Mouse (Mus musculus) embryonic fibroblast, embryonic 13.5 days (primary cell): ENCODE results near the gene Hgd. TPM values are rescaled to one million over a fixed set of nuclear protein-coding genes. Genes with fewer than 3 reads are reported as not detected.

ENCODE experiments used
- H3K27ac ChIP-seq: 2 replicates; pipeline ENCODE4 v1.5.1; 2012; ENCODE audit warnings: low read length, control low read depth, inconsistent platforms; ENCODE audit not compliant: insufficient read depth
- H3K4me1 ChIP-seq: 2 replicates; pipeline ENCODE4 v1.6.1; 2011; ENCODE audit warnings: low read length; ENCODE audit not compliant: control insufficient read depth, insufficient read depth
- H3K4me3 ChIP-seq: 2 replicates; pipeline ENCODE4 v1.5.1; 2011; ENCODE audit warnings: mild to moderate bottlenecking, control low read depth, low read length; ENCODE audit not compliant: insufficient read depth
- CTCF ChIP-seq: IDR thresholded peaks from 2 replicates; pipeline ENCODE4 v1.5.1; 2011; ENCODE audit warnings: mild to moderate bottlenecking, control low read depth, low read length, moderate library complexity, borderline replicate concordance; ENCODE audit not compliant: insufficient read depth
- POLR2A ChIP-seq: IDR thresholded peaks from 2 replicates; pipeline ENCODE4 v1.6.1; 2011; ENCODE audit warnings: low read depth, mild to moderate bottlenecking, control low read depth, low read length, moderate library complexity
- polyA plus RNA-seq: library from polyadenylated mRNA; stranded (reverse); fragments of >200 nt; gene quantifications from 2 replicates; pipeline ENCODE4 v1.2.4, GENCODE M21; 2011; ENCODE audit warnings: low read depth; ENCODE audit not compliant: missing spikeins, insufficient read length

The Hgd gene
- polyA plus RNA-seq, 1 experiment = not detected

DNA sequence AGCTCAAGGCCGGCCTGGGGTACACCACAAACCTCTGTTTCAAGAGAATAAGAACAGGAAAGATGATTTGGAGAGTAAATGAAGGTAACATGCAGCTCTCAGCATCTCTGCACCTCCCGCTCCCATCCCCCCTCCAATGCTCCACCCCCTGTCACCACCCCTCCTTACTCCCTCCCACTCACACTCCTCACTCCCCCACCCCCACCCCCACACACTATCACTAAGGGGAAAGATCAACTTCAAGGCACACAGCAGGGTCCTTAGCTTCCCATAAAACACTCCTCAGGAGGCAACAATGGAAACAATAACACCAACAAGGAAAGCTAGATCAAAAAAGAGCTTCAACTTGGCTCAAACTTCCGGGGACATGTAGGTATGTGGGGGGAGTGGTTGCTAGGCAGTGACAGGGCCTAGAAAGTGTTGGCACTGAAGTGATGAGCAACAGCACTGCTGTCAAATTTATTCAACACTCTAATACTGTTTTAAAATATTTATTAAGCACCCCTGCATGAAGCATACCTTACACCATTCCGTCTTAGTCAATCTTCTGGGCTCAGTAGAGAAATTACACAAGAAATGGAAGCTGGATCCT is 75.9 kb downstream of the Hgd start:
- Histone ChIP-seq H3K4me3 (no peak overlapping the region), H3K4me1 (no peaks in the 10 kb centered on the region; the same call in 1 of the 2 replicates), H3K27ac (no peak overlapping the region)
- TF ChIP-seq POLR2A = no peak
- no peak for TF ChIP-seq CTCF

DNA sequence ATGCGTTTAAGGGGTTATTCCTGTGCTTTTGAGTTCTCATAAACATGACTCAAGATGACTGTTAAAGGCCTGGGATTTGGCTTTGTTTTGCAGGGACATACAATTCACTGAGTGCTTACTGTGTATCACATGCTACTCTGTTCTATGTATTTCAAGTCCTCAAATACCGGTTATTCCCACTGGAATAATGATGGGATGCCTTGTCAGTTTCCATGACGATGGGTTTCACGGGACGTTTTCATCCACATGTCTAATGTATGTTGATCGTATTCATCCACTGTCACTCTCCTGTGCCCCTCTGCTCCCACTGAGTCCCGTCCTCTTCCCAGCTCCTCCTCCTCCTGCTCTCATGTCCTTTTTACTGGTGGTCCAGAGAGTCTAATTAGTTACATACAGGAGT is 76.8 kb downstream of the Hgd start:
- H3K27ac ChIP-seq = no peak overlapping the region
- TF ChIP-seq CTCF (no peak), POLR2A (no peak)
- H3K4me3 ChIP-seq = no peak overlapping the region
- H3K4me1 ChIP-seq = no peaks in the 10 kb centered on the region; the same call in 1 of the 2 replicates

DNA sequence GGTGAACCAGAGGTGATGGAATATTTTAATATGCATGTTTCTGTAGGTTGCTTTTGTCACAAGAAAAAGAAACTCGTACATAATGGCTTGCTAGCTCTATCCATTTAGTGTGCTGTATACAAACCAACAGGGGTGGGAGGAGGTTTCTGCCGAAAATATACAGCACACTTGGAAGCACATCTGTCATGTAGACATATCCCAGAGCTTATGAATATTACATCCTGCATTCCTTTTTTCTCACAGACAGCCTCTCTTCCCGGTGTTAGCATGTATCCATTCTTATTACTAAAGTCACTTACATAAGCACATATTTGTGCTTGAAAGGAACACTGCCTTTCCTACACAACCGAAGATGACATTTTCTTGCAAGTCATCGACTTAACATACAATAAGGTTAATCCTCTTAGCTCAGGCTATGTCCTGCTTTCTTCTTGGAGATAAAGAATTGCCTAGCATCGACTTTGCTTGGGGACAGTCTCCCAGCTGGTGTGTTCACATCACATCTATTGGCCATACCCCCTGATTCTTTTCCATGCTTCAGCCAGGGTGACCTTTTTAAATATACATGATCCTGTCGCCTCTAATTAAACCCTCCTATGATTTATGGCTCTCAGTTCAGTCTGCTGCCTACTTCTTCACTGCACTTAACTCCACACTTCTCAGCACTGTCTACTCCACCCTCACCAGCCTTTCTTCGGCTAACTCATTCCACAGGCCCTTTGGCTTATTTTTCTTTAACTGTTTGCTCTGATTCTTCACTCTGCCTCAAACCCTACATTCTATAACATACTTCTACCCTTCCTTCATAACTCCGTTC is 83.9 kb downstream of the Hgd start:
- Histone ChIP-seq H3K4me1 (no peaks in the 10 kb centered on the region), H3K4me3 (no peak overlapping the region), H3K27ac (no peak overlapping the region)
- TF ChIP-seq POLR2A (no peak), CTCF (no peak)

DNA sequence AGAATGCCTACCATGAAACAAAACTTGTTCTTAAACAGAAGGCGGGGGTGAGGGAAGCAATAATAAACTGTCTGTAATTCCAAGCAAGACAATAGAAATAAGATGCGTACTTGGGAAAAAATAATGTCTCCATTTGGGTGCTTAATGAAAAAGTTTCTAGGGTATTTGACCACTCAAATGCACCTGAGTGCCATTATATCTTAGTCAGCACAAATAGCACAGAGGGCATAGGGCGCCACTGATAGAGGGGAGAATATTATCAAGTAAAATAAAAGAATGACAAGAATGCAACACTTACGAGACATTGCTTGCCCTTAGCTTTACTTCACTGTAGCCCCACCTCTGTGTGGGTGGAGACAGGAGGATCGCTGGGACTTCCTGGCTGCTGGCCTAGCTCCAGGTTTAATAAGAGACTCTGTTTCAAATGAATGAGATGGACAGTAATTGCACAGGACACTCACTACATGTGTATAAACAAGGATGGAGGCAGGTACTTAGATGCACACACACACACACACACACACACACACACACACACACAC is 85.5 kb downstream of the Hgd start:
- Histone ChIP-seq H3K4me3 (no peak overlapping the region), H3K27ac (no peak overlapping the region), H3K4me1 (no peaks in the 10 kb centered on the region)
- TF ChIP-seq CTCF (no peak), POLR2A (no peak)

DNA sequence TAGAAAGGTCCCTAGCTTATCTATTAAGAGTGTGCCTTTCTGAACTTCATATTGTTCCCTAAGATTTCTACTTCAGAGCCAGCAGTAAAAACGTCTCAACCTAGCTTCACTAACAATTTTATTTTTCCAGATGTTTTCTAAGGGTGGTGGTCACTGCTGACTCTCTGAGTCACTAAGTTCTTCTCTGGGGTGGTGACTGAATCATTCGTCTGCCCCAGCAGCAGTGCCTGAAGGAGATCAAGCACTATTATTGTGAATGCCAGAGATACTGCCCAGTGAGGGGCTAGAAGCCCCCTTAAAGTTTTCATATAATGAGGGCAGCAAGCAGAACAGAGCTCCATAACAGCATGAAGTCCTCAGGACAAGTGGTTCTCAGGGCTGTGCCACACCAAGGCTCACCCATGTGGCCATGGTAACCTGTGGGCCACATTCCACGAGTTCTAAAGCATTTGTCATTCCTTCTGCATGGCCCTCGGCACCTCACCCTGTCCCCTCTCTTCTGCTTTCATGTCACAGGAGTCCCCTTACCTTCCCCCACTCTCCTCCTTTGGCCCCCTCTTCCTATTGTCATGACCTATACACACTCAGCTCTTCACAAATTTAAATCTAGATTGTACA is 90.8 kb downstream of the Hgd start:
- peaks cover 4% of the 10 kb centered on the region for H3K4me1 ChIP-seq
- no peak for TF ChIP-seq POLR2A
- TF ChIP-seq CTCF = no peak
- no peak overlapping the region for H3K4me3 ChIP-seq
- peak overlapping the region; percentile 29; the same call in 1 of the 2 replicates for H3K27ac ChIP-seq

DNA sequence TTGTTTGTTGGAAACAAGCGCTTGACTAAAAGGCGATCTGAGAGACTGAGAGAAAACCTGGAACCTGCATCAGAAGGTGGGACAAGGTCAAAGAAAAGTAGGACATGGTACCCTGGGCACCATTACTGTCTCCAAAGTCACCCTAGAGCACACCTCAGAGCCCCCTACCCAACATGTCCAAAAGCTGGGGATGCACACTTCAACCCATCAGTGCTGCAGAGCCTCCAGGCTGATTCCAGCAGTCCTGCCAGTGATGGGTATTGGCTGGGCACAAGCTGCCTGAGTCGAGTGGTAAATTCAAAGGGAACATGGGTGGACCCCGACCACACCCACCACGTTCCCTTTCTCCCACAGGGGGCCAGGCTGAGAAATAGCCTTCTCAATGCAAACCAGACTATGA is 95.4 kb downstream of the Hgd start:
- Histone ChIP-seq H3K27ac (no peak overlapping the region), H3K4me1 (peaks cover 9% of the 10 kb centered on the region), H3K4me3 (no peak overlapping the region)
- TF ChIP-seq CTCF (no peak), POLR2A (no peak)

DNA sequence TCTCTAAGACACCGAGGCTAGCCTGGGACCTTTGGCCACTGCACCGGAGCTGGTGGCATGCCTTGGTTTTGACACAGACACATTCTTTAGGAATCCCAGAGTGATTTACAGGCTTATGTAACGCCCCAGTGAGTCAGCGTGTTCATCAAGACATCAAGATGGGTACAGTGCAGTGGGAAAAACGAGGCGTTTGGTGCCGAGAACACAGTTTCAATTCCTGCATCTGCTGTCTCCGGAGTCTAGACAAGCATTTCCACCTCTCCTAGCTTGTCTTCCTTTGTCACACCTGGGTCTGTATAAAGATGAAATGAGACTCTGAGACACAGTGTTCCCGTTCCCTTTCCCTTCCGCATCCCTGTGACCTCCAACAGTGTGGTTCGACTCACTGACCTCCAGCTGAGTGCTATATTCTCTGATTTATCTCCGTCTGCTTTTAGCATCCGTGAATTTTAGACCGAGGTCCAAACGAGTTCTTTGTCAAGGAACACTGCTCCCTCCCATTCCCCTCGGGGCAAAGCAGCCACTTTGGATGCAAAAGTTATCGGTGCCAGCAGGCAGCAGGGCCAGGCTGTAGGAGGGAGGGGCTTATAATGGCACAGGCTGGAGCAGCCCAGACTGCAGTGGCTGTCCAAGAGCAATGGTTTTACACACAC is 96.2 kb downstream of the Hgd start:
- H3K4me1 ChIP-seq = peaks cover 5% of the 10 kb centered on the region; the same call in 1 of the 2 replicates
- no peak for TF ChIP-seq POLR2A
- no peak for TF ChIP-seq CTCF
- H3K27ac ChIP-seq = no peak overlapping the region
- no peak overlapping the region for H3K4me3 ChIP-seq

- Histone ChIP-seq H3K4me3 (no peak overlapping the region), H3K27ac (no peak overlapping the region), H3K4me1 (peaks cover 5% of the 10 kb centered on the region; the same call in 1 of the 2 replicates)
- TF ChIP-seq POLR2A = no peak
- TF ChIP-seq CTCF = no peak
Measured at GRCm38 (mm10) chr16:37676677-37677072, 96.7 kb downstream of the Hgd start.

DNA sequence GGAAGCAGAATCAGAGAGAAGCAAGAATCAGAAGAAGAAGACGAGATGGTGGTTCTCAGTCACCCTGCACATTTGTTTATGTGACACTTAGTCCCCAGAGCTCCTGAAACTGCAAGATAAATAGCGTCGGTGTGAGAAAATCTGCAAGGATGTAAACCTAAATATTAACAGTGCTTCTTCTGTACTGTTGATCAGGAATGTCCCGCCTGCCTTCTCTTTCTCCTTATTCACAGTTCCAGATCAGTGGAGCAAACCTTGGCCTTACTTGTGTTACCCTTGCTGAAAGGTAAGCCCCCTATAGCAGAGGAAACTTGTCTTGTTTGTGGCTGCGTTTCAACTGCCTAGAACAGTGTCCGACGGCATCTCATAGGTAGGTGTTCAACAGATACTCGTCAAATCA is 97.6 kb downstream of the Hgd start:
- H3K4me1 ChIP-seq = peaks cover 7% of the 10 kb centered on the region
- H3K27ac ChIP-seq = no peak overlapping the region
- no peak for TF ChIP-seq CTCF
- no peak for TF ChIP-seq POLR2A
- H3K4me3 ChIP-seq = no peak overlapping the region

DNA sequence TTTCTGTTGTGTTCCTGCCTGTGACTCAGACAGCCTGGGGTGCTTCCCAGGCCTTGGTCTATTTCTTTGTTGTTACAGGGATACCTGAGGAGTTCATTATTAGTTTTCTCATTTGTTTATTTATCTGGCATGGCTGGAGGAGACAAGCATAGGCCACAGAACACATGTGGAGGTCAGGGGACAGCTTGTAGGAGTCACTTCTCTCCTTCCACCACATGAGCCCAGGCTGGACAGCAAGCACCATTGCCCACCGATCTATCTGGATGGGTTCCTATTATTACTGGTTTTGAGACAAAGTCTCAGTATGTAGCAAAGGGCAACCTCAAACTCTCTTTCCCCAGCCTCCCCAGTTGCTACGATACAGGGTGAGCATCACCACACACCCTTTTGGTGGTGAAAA is 100.3 kb downstream of the Hgd start:
- TF ChIP-seq POLR2A (no peak), CTCF (no peak)
- Histone ChIP-seq H3K4me1 (peaks cover 18% of the 10 kb centered on the region), H3K27ac (no peak overlapping the region), H3K4me3 (no peak overlapping the region)
